Mouse (Mus musculus) ES-Bruce4 (cell line): ENCODE measurements around the gene Ccdc62.

Experiments used
- CTCF ChIP-seq: IDR thresholded peaks from one replicate; pipeline ENCODE4 v1.8.1; 2011; ENCODE audit warnings: low read depth, low read length
- EP300 ChIP-seq: IDR thresholded peaks from 2 replicates; pipeline ENCODE4 v1.6.1; 2011; ENCODE audit warnings: low read depth, low read length; ENCODE audit not compliant: insufficient read depth
- POLR2A ChIP-seq: IDR thresholded peaks from one replicate; pipeline ENCODE4 v1.8.1; 2011; ENCODE audit warnings: low read length; ENCODE audit not compliant: insufficient read depth

DNA sequence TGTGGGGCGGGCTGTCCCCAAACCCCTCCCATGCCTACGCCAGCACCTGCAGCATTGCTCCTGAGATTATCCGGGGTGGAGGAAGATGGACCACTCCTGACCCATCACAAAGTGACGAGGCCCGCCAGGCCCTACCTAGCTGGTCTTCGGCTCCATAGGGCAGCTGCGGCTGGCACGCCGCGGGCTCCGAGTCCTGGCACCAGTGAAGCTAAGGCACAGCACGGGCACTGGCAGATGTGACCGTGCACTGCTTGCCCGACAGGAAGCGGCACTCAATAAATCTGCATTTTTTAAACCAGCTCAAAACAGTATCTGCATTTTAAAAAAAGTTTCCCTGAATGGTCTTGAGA lies 74.6 kb downstream of the Ccdc62 start:
- no peak for TF ChIP-seq EP300
- TF ChIP-seq CTCF: no peak
- no peak for TF ChIP-seq POLR2A
